Mouse (Mus musculus): ENCODE measurements around the gene Pdap1. TPM values are rescaled to one million over a fixed set of nuclear protein-coding genes. Genes with fewer than 3 reads are reported as not detected.
A peak's percentile ranks its signal among the peaks of the same experiment; 100 is the strongest.
"Not testable (repeated sequence)": the region's sequence is repeated elsewhere in the genome, so short reads cannot be mapped to it uniquely, and the experiment has no call there.

The Pdap1 gene
- 24.8 and 26.1 TPM in 2 replicates for total RNA-seq (2015)
- 140 and 144 TPM in 2 replicates for total RNA-seq (2017)

DNA sequence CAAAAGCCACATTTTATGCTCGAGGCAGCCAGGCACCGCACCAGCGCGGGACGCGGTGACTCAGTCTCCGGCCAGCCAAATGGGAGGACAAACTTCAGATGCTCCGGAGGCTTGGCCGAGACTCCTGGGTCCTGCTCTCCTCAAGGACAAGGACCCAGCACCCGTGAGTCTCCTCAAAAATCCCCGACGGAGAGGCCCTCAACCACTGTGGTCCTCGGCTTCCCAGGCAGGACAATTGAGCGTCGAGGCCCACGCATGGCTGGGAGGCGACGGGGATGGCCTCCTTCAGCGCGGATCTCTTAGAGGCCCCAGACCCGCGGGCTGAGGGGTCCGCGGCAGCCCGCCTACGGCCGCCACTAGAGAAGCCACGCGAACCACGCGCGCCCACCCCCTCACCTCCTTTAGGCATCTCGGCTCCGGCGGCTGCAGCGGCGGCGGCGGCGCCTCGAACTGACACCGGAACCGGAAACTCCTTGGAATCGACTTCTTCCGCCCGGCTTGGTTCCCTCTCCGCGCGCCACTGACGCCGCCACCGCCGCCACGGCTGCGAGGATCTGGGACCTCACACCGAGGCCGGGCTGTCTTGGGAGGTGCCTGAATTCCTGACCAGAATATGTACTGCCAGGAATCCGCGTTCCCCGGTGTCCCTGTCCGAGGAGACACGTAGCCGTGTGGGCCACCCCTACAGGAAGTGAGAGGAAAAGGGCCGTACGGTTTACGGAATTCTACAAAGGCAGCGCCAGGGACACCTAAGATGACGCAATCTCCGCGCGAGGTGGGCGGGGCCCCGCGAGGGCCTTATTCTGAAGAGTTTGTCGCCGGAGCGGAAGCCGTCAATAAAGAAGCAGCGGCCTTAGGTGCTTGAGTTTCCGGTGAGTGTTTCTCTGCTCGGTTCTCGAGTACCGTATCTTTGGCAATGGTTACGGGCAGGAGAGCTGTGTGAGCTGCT, at the start of gene Pdap1, which contains the start of gene Bud31:
Gene Pdap1, minus strand, starts transcription at position 668 of the 949 bp plus-strand sequence.
Gene Bud31, plus strand, starts transcription at position 792 of the 949 bp plus-strand sequence.
- ATAC-seq (ENCODE audit: poor library complexity, severe bottlenecking) = peak; percentile 93

DNA sequence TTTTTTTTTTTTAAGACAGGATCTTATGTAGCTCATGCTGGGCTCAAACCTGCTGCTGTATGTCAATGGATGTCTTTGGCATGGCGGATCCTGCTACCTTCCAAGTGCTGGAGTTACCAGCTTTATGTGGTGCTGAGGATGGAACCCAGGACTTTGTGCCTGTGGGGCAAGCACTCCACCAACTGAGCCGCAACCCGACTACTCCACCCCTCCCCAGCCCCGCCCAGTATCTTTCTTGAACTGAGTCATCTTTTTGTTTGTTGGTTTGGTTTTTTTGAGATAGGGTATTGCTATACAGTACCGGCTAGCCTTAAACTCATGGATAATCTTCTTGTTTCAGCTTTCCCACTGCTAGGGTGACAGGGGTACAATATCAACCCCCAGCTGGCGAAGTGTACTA, 49.4 kb upstream of the Pdap1 start:
- no peak for ATAC-seq (ENCODE audit: poor library complexity, severe bottlenecking)

- 0 out of 2 replicates have a peak, but pooled peaks have one; percentile 28 for ATAC-seq (ENCODE audit: poor library complexity, severe bottlenecking)
Measured at GRCm38 (mm10) chr5:145185244-145185643, 45.2 kb upstream of the Pdap1 start.

DNA sequence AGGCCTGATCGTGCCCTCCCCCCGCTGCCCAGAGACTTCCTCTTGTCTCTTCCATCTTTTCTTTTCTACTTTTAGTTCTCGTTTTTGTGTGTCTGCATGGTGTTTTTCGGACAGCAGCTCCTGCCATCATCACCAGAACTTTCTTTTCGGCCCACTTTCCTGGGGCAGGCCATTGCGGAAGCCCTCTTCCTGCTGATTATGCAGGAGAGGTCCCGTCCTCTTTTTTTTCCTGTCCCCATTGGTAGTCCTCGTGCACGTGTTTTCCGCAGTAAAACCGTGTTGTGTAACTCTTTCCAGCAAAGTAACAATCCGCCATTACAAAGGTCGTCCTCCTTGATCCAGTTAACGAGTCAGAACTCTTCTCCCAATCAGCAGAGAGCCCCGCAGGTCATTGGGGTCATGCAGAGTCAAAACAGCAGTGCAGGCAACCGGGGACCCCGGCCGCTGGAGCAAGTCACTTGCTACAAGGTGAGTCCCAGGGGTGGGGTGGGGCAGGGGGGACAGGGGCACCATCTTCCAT, 38.5 kb upstream of the Pdap1 start:
- peak; percentile 34; the same call in 1 of the 2 replicates for ATAC-seq (ENCODE audit: poor library complexity, severe bottlenecking)

GRCm38 (mm10) chr5:145167306-145167661, 27.2 kb upstream of the Pdap1 start:
- no peak for ATAC-seq (ENCODE audit: poor library complexity, severe bottlenecking)

- peak; percentile 97 for ATAC-seq (ENCODE audit: poor library complexity, severe bottlenecking)
Measured at GRCm38 (mm10) chr5:145166536-145167305, 26.7 kb upstream of the Pdap1 start, which contains the start of the genes Ptcd1 and Cpsf4. Gene Ptcd1, minus strand, starts transcription at chr5:145167108. Gene Cpsf4, plus strand, starts transcription at chr5:145167213.

DNA sequence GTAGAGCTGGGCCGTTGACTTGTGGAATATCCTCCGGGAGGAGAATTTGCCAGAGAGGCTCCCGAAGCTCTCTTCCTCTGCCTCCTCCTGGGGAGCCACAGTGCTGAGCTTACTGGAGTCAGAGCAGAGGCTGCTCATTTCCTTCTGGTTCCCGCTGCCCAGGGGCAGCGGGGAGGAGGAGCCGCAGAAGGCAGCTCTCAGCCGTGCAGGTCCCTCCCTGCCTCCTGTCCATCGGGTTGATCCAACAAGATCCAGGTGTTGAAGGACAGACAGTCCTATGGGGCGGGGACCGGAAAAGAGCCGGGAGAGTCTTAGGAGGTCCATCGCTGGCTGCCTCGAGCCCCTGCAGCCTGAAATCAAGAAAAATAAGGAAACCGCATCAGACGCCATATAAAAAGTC, 25.1 kb upstream of the Pdap1 start:
- no peak for ATAC-seq (ENCODE audit: poor library complexity, severe bottlenecking)

GRCm38 (mm10) chr5:145164710-145165109, 24.7 kb upstream of the Pdap1 start:
- ATAC-seq (ENCODE audit: poor library complexity, severe bottlenecking) = no peak

DNA sequence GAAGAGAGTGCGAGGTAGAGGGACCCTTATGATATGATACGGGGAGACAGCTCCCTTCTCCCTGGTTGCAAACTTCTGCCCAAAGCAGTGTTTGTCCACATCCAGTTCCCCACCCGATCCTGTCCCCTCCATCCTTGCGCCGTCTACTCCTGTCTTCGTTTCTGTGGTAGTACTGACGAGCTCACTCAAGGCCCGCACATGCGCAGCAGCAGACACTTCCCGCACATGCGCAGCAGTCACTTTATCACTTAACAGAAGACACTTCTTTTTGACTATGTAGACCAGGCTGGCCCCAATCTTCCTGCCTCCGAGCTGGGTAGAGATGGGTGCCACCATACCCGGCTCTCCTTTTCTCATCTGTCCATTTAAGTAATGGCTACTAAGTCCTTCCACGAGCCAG, 21.3 kb upstream of the Pdap1 start:
- no peak for ATAC-seq (ENCODE audit: poor library complexity, severe bottlenecking)

DNA sequence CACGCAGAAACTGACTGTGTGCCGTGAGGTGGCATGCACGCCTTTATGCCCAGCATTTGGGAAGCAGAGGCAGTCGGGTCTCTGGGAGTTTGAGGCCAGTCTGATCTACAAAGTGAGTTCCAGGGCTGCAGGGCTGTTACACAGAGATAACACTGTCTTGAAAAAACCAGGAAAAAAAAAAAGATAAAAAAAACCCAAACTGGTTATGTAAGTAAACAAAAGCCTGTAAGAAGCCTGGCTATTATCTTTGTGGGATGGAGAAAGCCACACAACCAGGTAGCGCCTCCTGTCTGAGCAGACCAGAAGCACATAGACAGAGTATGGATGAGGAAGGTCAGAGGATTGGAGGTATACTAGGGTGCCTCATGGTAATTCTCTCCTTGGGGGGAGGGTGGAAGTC, 12.7 kb upstream of the Pdap1 start:
- no peak for ATAC-seq (ENCODE audit: poor library complexity, severe bottlenecking)

- no peak for ATAC-seq (ENCODE audit: poor library complexity, severe bottlenecking)
Measured at GRCm38 (mm10) chr5:145149294-145149693, 9.3 kb upstream of the Pdap1 start.

DNA sequence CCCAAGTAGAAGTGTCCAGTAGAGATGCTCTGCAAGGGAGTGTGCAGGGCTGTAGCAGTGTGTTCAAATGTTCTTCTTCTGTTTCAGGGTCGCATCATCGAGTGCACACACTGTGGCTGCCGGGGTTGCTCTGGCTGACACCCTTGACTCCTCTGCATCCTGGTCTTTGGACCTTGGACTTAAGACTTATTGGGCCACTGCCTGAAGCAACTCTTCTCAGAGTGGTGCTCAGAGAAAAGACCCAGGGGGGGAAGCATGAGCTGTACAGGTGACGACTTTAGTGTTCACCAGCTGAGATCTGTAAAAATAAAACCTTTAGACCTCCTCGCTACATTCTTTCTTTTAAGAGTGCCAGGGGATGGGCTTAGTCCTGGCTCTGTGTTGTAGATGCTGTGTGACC, 7.7 kb upstream of the Pdap1 start:
- no peak for ATAC-seq (ENCODE audit: poor library complexity, severe bottlenecking)

DNA sequence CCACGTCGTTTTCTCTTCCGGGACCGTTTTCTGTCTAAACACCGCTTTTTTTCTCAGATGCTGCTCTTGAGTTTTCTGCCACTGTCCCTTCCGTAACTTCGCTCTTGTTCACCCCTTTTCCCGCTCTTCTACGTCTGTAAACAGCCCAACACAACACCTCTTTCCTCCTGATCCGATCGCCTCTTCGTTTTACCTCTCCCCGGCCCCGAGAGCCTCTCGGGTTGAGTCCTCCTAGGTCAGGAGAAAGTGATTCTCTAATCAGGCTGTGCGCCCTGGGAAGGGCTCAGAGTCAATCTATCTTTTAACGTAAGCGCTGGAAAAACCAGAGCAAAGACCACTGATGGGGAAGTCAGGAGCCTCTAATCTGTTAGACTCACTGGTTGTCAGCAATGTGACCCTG, 573 bp upstream of the Pdap1 start:
- ATAC-seq (ENCODE audit: poor library complexity, severe bottlenecking) = peak; percentile 11

DNA sequence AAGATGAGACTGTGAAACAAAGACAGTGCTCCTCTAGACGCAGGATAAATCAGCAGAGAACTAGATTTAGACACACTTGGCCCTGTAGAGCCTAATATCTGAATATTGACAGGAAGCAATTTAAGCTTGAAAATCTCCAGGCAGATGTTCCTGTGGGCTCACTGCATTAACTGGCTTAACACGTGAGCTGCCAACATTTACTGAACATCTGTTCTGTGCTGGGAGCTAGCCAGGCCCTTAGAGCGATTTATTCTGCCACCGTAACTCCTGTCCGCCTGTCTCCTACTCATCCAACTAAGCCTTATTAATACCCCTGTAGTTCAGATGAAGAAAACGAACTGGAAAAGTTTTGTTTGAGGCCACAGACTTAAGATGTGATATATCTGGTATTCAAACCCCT, 1.2 kb downstream of the Pdap1 start:
- no peak for ATAC-seq (ENCODE audit: poor library complexity, severe bottlenecking)

DNA sequence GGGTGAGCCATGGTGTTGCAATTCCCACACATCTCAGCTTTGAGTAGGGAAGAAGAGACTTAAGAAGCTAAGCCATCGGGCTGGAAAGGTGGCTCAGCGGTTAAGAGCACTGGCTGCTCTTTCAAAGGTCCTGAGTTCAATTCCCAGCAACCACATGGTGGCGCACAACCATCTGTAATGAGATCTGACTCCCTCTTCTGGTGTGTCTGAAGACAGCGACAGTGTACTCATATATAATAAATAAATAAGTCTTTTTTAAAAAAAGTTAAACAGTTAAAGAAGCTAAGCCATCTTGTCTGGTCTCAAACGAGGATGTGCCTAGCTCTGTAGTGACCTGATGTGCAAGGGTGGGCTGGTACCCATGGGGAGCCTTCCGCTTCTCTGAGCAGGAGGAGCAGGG, 6.8 kb downstream of the Pdap1 start:
- not testable (repeated sequence) for ATAC-seq (ENCODE audit: poor library complexity, severe bottlenecking)

- peak; percentile 22; the same call in 1 of the 2 replicates for ATAC-seq (ENCODE audit: poor library complexity, severe bottlenecking)
Measured at GRCm38 (mm10) chr5:145130995-145131394, 9.0 kb downstream of the Pdap1 start.

GRCm38 (mm10) chr5:145130191-145130590, 9.8 kb downstream of the Pdap1 start:
- no peak for ATAC-seq (ENCODE audit: poor library complexity, severe bottlenecking)

GRCm38 (mm10) chr5:145129773-145130172, 10.3 kb downstream of the Pdap1 start:
- ATAC-seq (ENCODE audit: poor library complexity, severe bottlenecking) = not testable (repeated sequence)

DNA sequence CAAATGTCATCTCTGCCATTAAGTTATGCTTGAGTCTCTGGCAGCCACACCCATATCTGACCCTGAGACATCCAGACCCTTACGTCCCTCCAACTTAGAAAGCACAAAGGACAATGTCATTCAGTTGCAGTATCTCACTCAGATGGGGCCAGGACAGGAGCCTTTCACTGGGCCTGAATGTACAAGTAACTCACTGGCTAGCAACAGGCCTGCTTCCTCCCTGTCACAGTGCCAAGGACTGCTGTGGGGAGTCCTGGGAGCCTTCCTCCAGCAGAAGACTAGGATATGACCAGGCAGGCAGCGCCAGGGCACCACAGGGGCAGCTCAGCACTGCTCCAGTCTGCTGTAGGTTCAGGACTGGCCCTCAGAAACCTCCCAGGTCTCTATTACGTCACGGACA, 10.9 kb downstream of the Pdap1 start:
- ATAC-seq (ENCODE audit: poor library complexity, severe bottlenecking) = no peak

- no peak for ATAC-seq (ENCODE audit: poor library complexity, severe bottlenecking)
Measured at GRCm38 (mm10) chr5:145126580-145126979, 13.5 kb downstream of the Pdap1 start.

- no peak for ATAC-seq (ENCODE audit: poor library complexity, severe bottlenecking)
Measured at GRCm38 (mm10) chr5:145123396-145123795, 16.6 kb downstream of the Pdap1 start.
